Mouse (Mus musculus) kidney, embryonic 14.5 days (tissue): ENCODE results near the gene Fam117b. TPM values are rescaled to one million over a fixed set of nuclear protein-coding genes. Genes with fewer than 3 reads are reported as not detected.

Experiments
- ATAC-seq: fragments of 200-750 bp; cut with Nextera tagmentation; 2 replicates; pipeline ENCODE4 v1.8.0; 2017; ENCODE audit warnings: moderate number of reproducible peaks, mild to moderate bottlenecking, moderate TSS enrichment, moderate library complexity; ENCODE audit not compliant: low FRiP score, low TSS enrichment
- H3K27ac ChIP-seq: fragments of 300-500 bp; sonication (generic); 2 replicates; pipeline ENCODE4 v1.5.1; 2014; ENCODE audit warnings: low read depth, mild to moderate bottlenecking, low read length, moderate library complexity, mixed read lengths
- H3K27me3 ChIP-seq: fragments of 300-500 bp; sonication (generic); 2 replicates; pipeline ENCODE4 v1.6.1; 2014; ENCODE audit warnings: mild to moderate bottlenecking, low read length; ENCODE audit not compliant: control insufficient read depth, insufficient read depth
- H3K36me3 ChIP-seq: fragments of 300-500 bp; sonication (generic); 2 replicates; pipeline ENCODE4 v1.6.1; 2014; ENCODE audit warnings: low read length, mixed read lengths; ENCODE audit not compliant: control insufficient read depth, insufficient read depth
- H3K4me1 ChIP-seq: fragments of 300-500 bp; sonication (generic); 2 replicates; pipeline ENCODE4 v1.6.1; 2014; ENCODE audit warnings: low read length, mixed read lengths; ENCODE audit not compliant: control insufficient read depth, insufficient read depth
- H3K4me2 ChIP-seq: fragments of 300-500 bp; sonication (generic); replicated peaks from 2 replicates; pipeline ENCODE4 v1.6.1; 2014; ENCODE audit warnings: low read depth, mild to moderate bottlenecking, low read length
- H3K4me3 ChIP-seq: fragments of 300-500 bp; sonication (generic); 2 replicates; pipeline ENCODE4 v1.5.1; 2014; ENCODE audit warnings: mild to moderate bottlenecking, low read length
- H3K9ac ChIP-seq: fragments of 300-500 bp; sonication (generic); 2 replicates; pipeline ENCODE4 v1.6.1; 2014; ENCODE audit warnings: low read depth, mild to moderate bottlenecking, low read length, moderate library complexity
- H3K9me3 ChIP-seq: fragments of 300-500 bp; sonication (generic); 2 replicates; pipeline ENCODE4 v1.6.1; 2016; ENCODE audit warnings: low read length; ENCODE audit not compliant: control insufficient read depth
- WGBS: fragments of 180-500 bp; shearing (Covaris S2); extraction: QIAGEN DNeasy Blood & Tissue Kit; methylation state at CpG from one replicate; pipeline ENCODE4 v1.1.7; 2014; 5-methylcytosine and 5-hydroxymethylcytosine counted together
- polyA plus RNA-seq: library from polyadenylated mRNA; unstranded; fragments of >200 nt; fragmentation: Nextera tagmentation; extraction: Ambion mirVana; gene quantifications from 2 replicates; pipeline ENCODE4 v1.2.1, GENCODE M21; 2014

Fam117b gene
- polyA plus RNA-seq, 1 experiment from 2014 or later = 19.2 TPM

DNA sequence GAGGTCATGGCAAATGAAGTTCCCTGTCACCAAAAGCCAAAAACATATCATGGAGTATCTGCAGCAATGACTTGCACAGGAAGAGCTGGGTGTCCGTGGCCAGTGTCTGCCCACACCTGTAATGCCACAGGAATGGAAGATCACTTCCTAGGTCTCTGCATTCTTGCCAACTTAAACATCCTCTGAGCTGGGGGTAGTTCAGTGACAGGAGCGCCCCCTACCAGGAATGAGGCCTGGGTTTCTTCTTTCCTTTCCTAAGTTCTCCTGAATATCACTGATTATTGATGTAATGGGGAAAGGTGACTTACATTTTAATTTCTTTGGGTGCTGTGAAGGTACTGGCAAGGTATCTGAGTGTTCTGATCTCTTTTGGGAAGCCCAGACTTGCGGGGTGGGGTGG is 82.8 kb downstream of the Fam117b start:
- Histone ChIP-seq H3K9me3 (no peaks in the 10 kb centered on the region), H3K4me3 (no peak overlapping the region), H3K9ac (no peak overlapping the region), H3K27me3 (no peaks in the 10 kb centered on the region), H3K36me3 (no peaks in the 10 kb centered on the region), H3K27ac (no peak overlapping the region), H3K4me1 (no peaks in the 10 kb centered on the region), H3K4me2 (no peak overlapping the region)
- ATAC-seq = no peak
- 53% methylated on average over 3 of the region's 3 CpGs for WGBS

DNA sequence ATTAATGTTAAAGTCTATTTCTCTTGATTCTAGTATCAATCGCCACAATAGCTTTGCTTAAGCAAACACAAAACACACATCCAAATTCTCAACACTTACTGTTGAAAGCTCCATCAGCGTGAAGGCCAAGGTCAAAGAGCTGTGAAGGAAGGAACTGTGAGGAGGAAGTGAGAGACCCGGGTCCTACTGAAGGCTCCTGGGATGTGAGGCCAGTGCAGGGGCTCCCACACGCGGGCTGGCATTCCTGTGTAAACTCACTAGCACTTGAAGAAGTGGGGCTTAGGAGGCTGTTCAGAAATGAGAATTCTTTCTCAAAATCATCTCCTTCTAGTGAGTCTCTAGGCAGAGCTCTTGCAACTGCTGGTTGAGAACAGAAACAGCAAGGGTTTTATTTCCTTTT is 84.5 kb downstream of the Fam117b start:
- no peak overlapping the region for H3K4me2 ChIP-seq
- no peaks in the 10 kb centered on the region for H3K27me3 ChIP-seq
- WGBS = 52% methylated on average over 5 of the region's 5 CpGs
- H3K4me1 ChIP-seq = no peaks in the 10 kb centered on the region
- no peaks in the 10 kb centered on the region for H3K9me3 ChIP-seq
- H3K27ac ChIP-seq = no peak overlapping the region
- no peaks in the 10 kb centered on the region for H3K36me3 ChIP-seq
- no peak overlapping the region for H3K9ac ChIP-seq
- H3K4me3 ChIP-seq = no peak overlapping the region
- ATAC-seq = no peak

DNA sequence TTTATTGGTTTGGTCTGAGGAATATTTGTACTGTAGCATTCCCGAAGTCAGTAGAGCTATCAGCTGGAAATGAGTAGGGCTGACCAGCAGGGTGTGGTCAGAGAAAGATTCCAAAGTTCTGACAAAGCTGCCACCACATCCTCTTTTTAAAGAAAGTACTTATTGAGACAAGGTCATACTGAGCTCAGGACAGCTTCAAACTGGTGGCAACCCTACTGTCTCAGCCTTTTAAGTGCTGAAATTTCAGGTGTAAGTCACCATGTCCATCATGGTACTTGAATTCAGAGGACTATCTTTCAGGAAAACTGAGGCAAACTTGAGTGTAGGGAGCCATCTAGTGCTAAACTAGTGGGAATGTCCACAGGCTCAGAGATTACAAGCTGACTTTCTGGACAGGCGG is 87.5 kb downstream of the Fam117b start:
- Histone ChIP-seq H3K4me3 (no peak overlapping the region), H3K36me3 (no peaks in the 10 kb centered on the region), H3K27me3 (no peaks in the 10 kb centered on the region), H3K9me3 (no peaks in the 10 kb centered on the region), H3K27ac (no peak overlapping the region), H3K4me2 (no peak overlapping the region), H3K4me1 (no peaks in the 10 kb centered on the region), H3K9ac (no peak overlapping the region)
- ATAC-seq = no peak
- WGBS = 50% methylated on average over 2 of the region's 2 CpGs

DNA sequence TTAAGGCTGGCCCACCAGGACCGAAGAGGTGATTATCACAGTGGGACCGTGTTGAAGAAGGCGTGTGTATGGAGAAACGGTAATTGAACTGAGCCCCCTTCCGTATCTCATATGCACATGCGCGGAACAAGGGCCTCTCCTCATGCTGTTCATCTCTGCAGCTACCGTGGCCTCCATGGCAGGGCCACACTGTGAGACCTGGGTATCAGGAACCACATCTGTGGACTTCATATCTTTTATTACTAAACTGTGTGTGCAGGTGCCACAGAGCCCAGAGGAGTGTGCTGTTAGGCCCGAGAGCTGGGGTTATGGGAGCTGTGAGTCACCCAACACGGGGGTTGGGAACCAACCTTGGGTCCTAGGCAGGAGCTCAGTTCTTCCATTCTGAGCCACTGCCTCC is 94.5 kb downstream of the Fam117b start:
- no peaks in the 10 kb centered on the region for H3K9me3 ChIP-seq
- 90% methylated on average over 10 of the region's 10 CpGs for WGBS
- H3K9ac ChIP-seq = no peak overlapping the region

DNA sequence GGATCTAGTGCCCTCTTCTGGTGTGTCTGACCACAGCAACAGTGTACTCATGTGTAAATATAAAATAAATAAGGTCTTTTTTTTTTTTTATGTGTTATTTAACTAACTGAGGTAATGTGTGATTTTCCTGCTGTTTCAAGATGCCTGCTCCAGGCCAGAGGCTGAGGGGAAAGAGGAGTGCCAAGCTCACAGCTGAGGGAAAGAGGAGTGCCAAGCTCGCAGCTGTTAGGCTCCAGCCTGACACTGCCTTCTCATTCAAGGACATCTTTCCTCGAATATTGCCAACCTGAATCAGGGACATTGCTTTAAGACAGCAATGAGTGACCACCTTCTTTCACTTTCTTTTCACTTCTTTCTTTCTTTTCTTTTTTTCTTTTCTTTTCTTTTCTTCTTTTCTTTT is 95.9 kb downstream of the Fam117b start:
- 80% methylated on average over 2 of the region's 2 CpGs for WGBS

More for the DNA sequence above, 94.5 kb downstream of the Fam117b start:
- Histone ChIP-seq H3K4me2 (no peak overlapping the region), H3K27ac (no peak overlapping the region), H3K4me1 (no peaks in the 10 kb centered on the region), H3K36me3 (no peaks in the 10 kb centered on the region), H3K27me3 (no peaks in the 10 kb centered on the region), H3K4me3 (no peak overlapping the region)
- no peak for ATAC-seq

DNA sequence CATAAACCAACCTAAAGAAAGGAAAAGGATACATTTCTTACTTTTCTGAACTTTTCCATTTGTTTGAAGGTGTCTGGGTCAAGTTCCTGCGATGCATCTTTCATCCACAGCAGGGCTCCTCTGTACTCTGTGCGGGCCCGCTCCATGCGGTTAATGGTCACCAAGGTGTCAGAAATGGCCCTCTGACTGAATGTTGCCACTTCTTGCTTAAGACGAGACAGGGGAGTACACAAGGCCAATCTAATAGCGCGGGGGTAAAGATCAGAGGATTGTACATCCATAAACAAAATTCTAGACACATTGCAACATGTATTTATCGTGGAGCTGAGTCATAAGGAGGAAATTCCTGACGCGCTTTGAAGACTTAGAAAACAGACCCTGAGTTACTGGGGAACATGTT is 101.0 kb downstream of the Fam117b start:
- Histone ChIP-seq H3K27me3 (no peaks in the 10 kb centered on the region), H3K4me2 (no peak overlapping the region), H3K9me3 (no peaks in the 10 kb centered on the region), H3K4me1 (no peaks in the 10 kb centered on the region), H3K9ac (no peak overlapping the region), H3K27ac (no peak overlapping the region), H3K4me3 (no peak overlapping the region), H3K36me3 (no peaks in the 10 kb centered on the region)
- WGBS = 89% methylated on average over 10 of the region's 10 CpGs
- ATAC-seq = no peak

More for the DNA sequence above, 95.9 kb downstream of the Fam117b start:
- H3K36me3 ChIP-seq = no peaks in the 10 kb centered on the region
- H3K4me2 ChIP-seq = no peak overlapping the region
- ATAC-seq = no peak
- H3K4me1 ChIP-seq = no peaks in the 10 kb centered on the region
- no peaks in the 10 kb centered on the region for H3K27me3 ChIP-seq
- no peaks in the 10 kb centered on the region for H3K9me3 ChIP-seq
- no peak overlapping the region for H3K27ac ChIP-seq
- no peak overlapping the region for H3K9ac ChIP-seq
- no peak overlapping the region for H3K4me3 ChIP-seq

DNA sequence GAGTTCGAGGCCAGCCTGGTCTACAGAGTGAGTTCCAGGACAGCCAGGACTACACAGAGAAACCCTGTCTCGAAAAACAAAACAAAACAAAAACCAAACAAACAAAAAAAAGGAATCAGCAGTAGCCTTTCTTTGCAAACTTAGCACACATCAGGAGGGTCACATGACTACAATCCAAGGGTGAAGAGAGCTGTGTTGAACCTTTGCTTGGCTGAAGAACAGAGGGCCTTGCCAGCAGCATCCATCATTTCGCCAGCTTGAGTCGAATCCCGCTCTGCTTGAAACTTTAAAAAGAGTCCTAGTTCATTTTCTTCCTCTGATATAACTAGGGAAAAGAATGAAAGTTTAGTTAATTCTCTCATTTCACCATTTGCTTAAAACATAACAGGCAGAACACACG is 102.7 kb downstream of the Fam117b start:
- 86% methylated on average over 6 of the region's 6 CpGs for WGBS
- no peaks in the 10 kb centered on the region for H3K4me1 ChIP-seq
- ATAC-seq = no peak
- no peaks in the 10 kb centered on the region for H3K9me3 ChIP-seq
- no peak overlapping the region for H3K4me2 ChIP-seq
- no peak overlapping the region for H3K27ac ChIP-seq
- no peak overlapping the region for H3K9ac ChIP-seq
- no peaks in the 10 kb centered on the region for H3K36me3 ChIP-seq
- H3K27me3 ChIP-seq = no peaks in the 10 kb centered on the region
- no peak overlapping the region for H3K4me3 ChIP-seq

DNA sequence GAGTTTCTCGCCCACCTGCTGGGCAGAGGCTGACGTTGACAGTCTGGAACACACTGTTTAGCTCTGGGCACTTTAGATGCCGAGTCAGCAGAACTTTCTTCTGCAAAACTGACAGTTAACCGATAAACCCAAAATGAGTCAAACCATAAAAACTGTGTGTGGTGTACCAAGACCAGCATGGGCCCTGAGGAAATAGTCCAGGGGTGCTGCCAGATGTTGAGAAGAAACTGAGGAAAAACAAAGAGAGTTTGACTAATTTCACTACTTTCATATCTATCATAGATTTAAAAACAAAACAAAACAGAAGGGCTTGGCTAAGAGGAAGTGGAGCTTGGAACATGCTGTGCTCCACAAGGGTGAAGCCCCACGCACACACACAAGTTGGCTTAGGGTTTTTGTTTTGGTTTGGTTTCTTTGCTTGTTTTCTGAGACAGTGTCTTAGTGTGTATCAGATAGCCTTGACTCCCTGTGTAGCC is 103.4 kb downstream of the Fam117b start:
- 77% methylated on average over 5 of the region's 5 CpGs for WGBS
- Histone ChIP-seq H3K4me2 (no peak overlapping the region), H3K9ac (no peak overlapping the region), H3K27ac (no peak overlapping the region), H3K4me1 (no peaks in the 10 kb centered on the region), H3K9me3 (no peaks in the 10 kb centered on the region), H3K36me3 (no peaks in the 10 kb centered on the region), H3K27me3 (no peaks in the 10 kb centered on the region), H3K4me3 (no peak overlapping the region)
- no peak for ATAC-seq

DNA sequence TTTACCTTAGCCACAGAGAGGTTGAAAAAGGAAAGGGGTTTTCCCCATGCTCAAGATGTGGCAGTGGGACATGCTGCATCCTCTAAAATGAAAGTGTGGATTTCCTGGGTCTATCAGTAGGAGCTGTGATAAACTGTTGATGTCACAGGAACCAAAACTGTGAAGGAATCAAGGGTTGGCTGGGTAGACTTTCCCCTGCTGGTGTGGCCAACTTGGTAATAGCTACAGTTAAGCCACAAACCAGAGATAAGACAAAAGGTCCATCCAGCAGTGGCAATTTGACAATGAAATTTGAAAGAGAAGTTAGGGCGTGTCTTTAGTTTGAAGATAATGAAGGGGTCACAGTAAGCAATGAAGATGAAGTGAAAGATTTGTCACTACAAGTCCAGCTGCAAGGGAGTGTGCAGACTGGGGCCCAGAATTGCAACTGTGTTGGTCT is 104.2 kb downstream of the Fam117b start:
- Histone ChIP-seq H3K27me3 (no peaks in the 10 kb centered on the region), H3K9ac (no peak overlapping the region), H3K27ac (no peak overlapping the region), H3K9me3 (no peaks in the 10 kb centered on the region), H3K4me1 (no peaks in the 10 kb centered on the region), H3K4me3 (no peak overlapping the region), H3K36me3 (no peaks in the 10 kb centered on the region), H3K4me2 (no peak overlapping the region)
- ATAC-seq = no peak
- 90% methylated on average over 1 of the region's 1 CpGs for WGBS
